8 mouse cellular contexts compared by ENCODE assay signal in genomic region chr10:23978901-23979705, GRCm38 (mm10). TPM values are rescaled to one million over a fixed set of nuclear protein-coding genes. Genes with fewer than 3 reads are reported as not detected.
A peak's percentile ranks its signal among the peaks of the same experiment; 100 is the strongest.
DNase-seq lines count a peak whose midpoint lies in the region; ATAC-seq lines count a peak whose summit lies in the region.

No protein-coding gene starts in this region.

- WGBS in embryonic facial prominence, embryonic 14.5 days, result 40% methylated on average over 16 of the region's 16 CpGs
- WGBS in heart, embryonic 12.5 days, result 42% methylated on average over 16 of the region's 16 CpGs
- WGBS in liver, embryonic 12.5 days (ENCODE audit: insufficient replicate concordance), result 37% methylated on average over 16 of the region's 16 CpGs
- 41% methylated on average over 16 of the region's 16 CpGs for WGBS in neural tube, embryonic 12.5 days

- no peaks in the 10 kb centered on the region for H3K36me3 ChIP-seq in embryonic facial prominence, embryonic 14.5 days (ENCODE audit: control insufficient read depth, insufficient read depth, low read length)
- H3K36me3 ChIP-seq in heart, embryonic 12.5 days, result no peaks in the 10 kb centered on the region
- H3K36me3 ChIP-seq in liver, embryonic 12.5 days, result no peaks in the 10 kb centered on the region
- H3K36me3 ChIP-seq in neural tube, embryonic 12.5 days, result no peaks in the 10 kb centered on the region

- peak; percentile 30; the same call in 1 of the 2 replicates for ATAC-seq in embryonic facial prominence, embryonic 14.5 days (ENCODE audit: low read depth)
- peak; percentile 61 for ATAC-seq in heart, embryonic 12.5 days (ENCODE audit: insufficient number of reproducible peaks, low FRiP score)
- ATAC-seq in liver, embryonic 12.5 days, result peak; percentile 68
- peak; percentile 89 for ATAC-seq in neural tube, embryonic 12.5 days (ENCODE audit: low FRiP score, low read depth)

- no peak overlapping the region for H3K4me3 ChIP-seq in embryonic facial prominence, embryonic 14.5 days (ENCODE audit: low read depth, low read length)
- no peak overlapping the region for H3K4me3 ChIP-seq in heart, embryonic 12.5 days
- H3K4me3 ChIP-seq in liver, embryonic 12.5 days, result no peak overlapping the region
- no peak overlapping the region for H3K4me3 ChIP-seq in neural tube, embryonic 12.5 days

- H3K9ac ChIP-seq in embryonic facial prominence, embryonic 14.5 days (ENCODE audit: low read depth, low read length), result no peak overlapping the region
- H3K9ac ChIP-seq in heart, embryonic 12.5 days, result no peak overlapping the region
- H3K9ac ChIP-seq in liver, embryonic 12.5 days, result no peak overlapping the region
- H3K9ac ChIP-seq in neural tube, embryonic 12.5 days, result no peak overlapping the region

- no peaks in the 10 kb centered on the region for H3K4me1 ChIP-seq in embryonic facial prominence, embryonic 14.5 days (ENCODE audit: control insufficient read depth, insufficient read depth, low read length)
- no peaks in the 10 kb centered on the region for H3K4me1 ChIP-seq in heart, embryonic 12.5 days (replicated peaks)
- H3K4me1 ChIP-seq in liver, embryonic 12.5 days, result no peaks in the 10 kb centered on the region
- no peaks in the 10 kb centered on the region for H3K4me1 ChIP-seq in neural tube, embryonic 12.5 days

- DNase-seq in 416B (ENCODE audit: low read depth), result peak; percentile 72
- peak; percentile 81 to 83 for DNase-seq in adrenal gland, postnatal 36 days
- peak; percentile 87 for DNase-seq in embryonic facial prominence, embryonic 14.5 days (ENCODE audit: low spot score)
- peak; percentile 87 for DNase-seq in kidney, postnatal 10 days
- peak; percentile 34 for DNase-seq in telencephalon, adult 2 months (ENCODE audit: low read depth, low spot score)

- no peaks in the 10 kb centered on the region for H3K9me3 ChIP-seq in embryonic facial prominence, embryonic 14.5 days (ENCODE audit: control insufficient read depth, low read length)
- no peaks in the 10 kb centered on the region for H3K9me3 ChIP-seq in heart, embryonic 12.5 days (replicated peaks)
- H3K9me3 ChIP-seq in liver, embryonic 12.5 days (replicated peaks), result no peaks in the 10 kb centered on the region
- H3K9me3 ChIP-seq in neural tube, embryonic 12.5 days, result no peaks in the 10 kb centered on the region

- H3K27ac ChIP-seq in embryonic facial prominence, embryonic 14.5 days (replicated peaks; ENCODE audit: low read depth, low read length), result no peak overlapping the region
- no peak overlapping the region for H3K27ac ChIP-seq in heart, embryonic 12.5 days (ENCODE audit: poor library complexity, severe bottlenecking)
- no peak overlapping the region for H3K27ac ChIP-seq in liver, embryonic 12.5 days
- no peak overlapping the region for H3K27ac ChIP-seq in neural tube, embryonic 12.5 days

- H3K27me3 ChIP-seq in embryonic facial prominence, embryonic 14.5 days (replicated peaks; ENCODE audit: control insufficient read depth, insufficient read depth, low read length), result no peaks in the 10 kb centered on the region
- H3K27me3 ChIP-seq in heart, embryonic 12.5 days (replicated peaks), result no peaks in the 10 kb centered on the region
- no peaks in the 10 kb centered on the region for H3K27me3 ChIP-seq in liver, embryonic 12.5 days (replicated peaks)
- H3K27me3 ChIP-seq in neural tube, embryonic 12.5 days (replicated peaks), result no peaks in the 10 kb centered on the region

- H3K4me2 ChIP-seq in embryonic facial prominence, embryonic 14.5 days (ENCODE audit: low read depth, low read length), result no peak overlapping the region
- H3K4me2 ChIP-seq in heart, embryonic 12.5 days, result no peak overlapping the region
- H3K4me2 ChIP-seq in liver, embryonic 12.5 days, result no peak overlapping the region
- no peak overlapping the region for H3K4me2 ChIP-seq in neural tube, embryonic 12.5 days (replicated peaks)

RNA-seq across cellular contexts. Expression of gene Taar6, which starts 6.3 kb away (rescaled TPM):
- total RNA-seq in adrenal gland, postnatal 36 days (2021), result not detected
- not detected in 2 replicates for polyA plus RNA-seq in embryonic facial prominence, embryonic 14.5 days (2014; fragmentation: Nextera tagmentation; extraction: Ambion mirVana)
- not detected in 2 replicates for polyA plus RNA-seq in heart, embryonic 12.5 days (2016; fragmentation: Nextera tagmentation; extraction: Ambion mirVana)
- polyA plus RNA-seq in liver, embryonic 12.5 days (2016; fragmentation: Nextera tagmentation; extraction: Ambion mirVana), result not detected in 2 replicates
- polyA plus RNA-seq in neural tube, embryonic 12.5 days (2016; fragmentation: Nextera tagmentation; extraction: Ambion mirVana), result not detected in 2 replicates

RNA-seq across cellular contexts. Expression of gene Taar5, which starts 8.6 kb away (rescaled TPM):
- total RNA-seq in adrenal gland, postnatal 36 days (2021), result not detected
- not detected in 2 replicates for polyA plus RNA-seq in embryonic facial prominence, embryonic 14.5 days (2014; fragmentation: Nextera tagmentation; extraction: Ambion mirVana)
- polyA plus RNA-seq in heart, embryonic 12.5 days (2016; fragmentation: Nextera tagmentation; extraction: Ambion mirVana), result not detected in 2 replicates
- polyA plus RNA-seq in liver, embryonic 12.5 days (2016; fragmentation: Nextera tagmentation; extraction: Ambion mirVana), result not detected in 2 replicates
- polyA plus RNA-seq in neural tube, embryonic 12.5 days (2016; fragmentation: Nextera tagmentation; extraction: Ambion mirVana), result not detected in 2 replicates

RNA-seq across cellular contexts. Expression of gene Taar7a, which starts 14.2 kb away (rescaled TPM):
- not detected for total RNA-seq in adrenal gland, postnatal 36 days (2021)
- polyA plus RNA-seq in embryonic facial prominence, embryonic 14.5 days (2014; fragmentation: Nextera tagmentation; extraction: Ambion mirVana), result not detected in 2 replicates
- not detected in 2 replicates for polyA plus RNA-seq in heart, embryonic 12.5 days (2016; fragmentation: Nextera tagmentation; extraction: Ambion mirVana)
- not detected in 2 replicates for polyA plus RNA-seq in liver, embryonic 12.5 days (2016; fragmentation: Nextera tagmentation; extraction: Ambion mirVana)
- not detected in 2 replicates for polyA plus RNA-seq in neural tube, embryonic 12.5 days (2016; fragmentation: Nextera tagmentation; extraction: Ambion mirVana)

RNA-seq across cellular contexts. Expression of gene Taar4, which starts 18.8 kb away (rescaled TPM):
- total RNA-seq in adrenal gland, postnatal 36 days (2021), result not detected
- not detected in 2 replicates for polyA plus RNA-seq in embryonic facial prominence, embryonic 14.5 days (2014; fragmentation: Nextera tagmentation; extraction: Ambion mirVana)
- not detected in 2 replicates for polyA plus RNA-seq in heart, embryonic 12.5 days (2016; fragmentation: Nextera tagmentation; extraction: Ambion mirVana)
- not detected in 2 replicates for polyA plus RNA-seq in liver, embryonic 12.5 days (2016; fragmentation: Nextera tagmentation; extraction: Ambion mirVana)
- polyA plus RNA-seq in neural tube, embryonic 12.5 days (2016; fragmentation: Nextera tagmentation; extraction: Ambion mirVana), result not detected in 2 replicates

RNA-seq across cellular contexts. Expression of gene Taar7b, which starts 20.6 kb away (rescaled TPM):
- not detected for total RNA-seq in adrenal gland, postnatal 36 days (2021)
- not detected in 2 replicates for polyA plus RNA-seq in embryonic facial prominence, embryonic 14.5 days (2014; fragmentation: Nextera tagmentation; extraction: Ambion mirVana)
- polyA plus RNA-seq in heart, embryonic 12.5 days (2016; fragmentation: Nextera tagmentation; extraction: Ambion mirVana), result not detected in 2 replicates
- not detected in 2 replicates for polyA plus RNA-seq in liver, embryonic 12.5 days (2016; fragmentation: Nextera tagmentation; extraction: Ambion mirVana)
- not detected in 2 replicates for polyA plus RNA-seq in neural tube, embryonic 12.5 days (2016; fragmentation: Nextera tagmentation; extraction: Ambion mirVana)

Comparison
In these comparisons a context has a peak if more than half of its experiments do, and no peak if none do; other contexts are left out.
1. DNase-seq: peak in every context shown above with its lines; median percentile 87 in embryonic facial prominence, embryonic 14.5 days; 87 in kidney, postnatal 10 days; 82 in adrenal gland, postnatal 36 days; 72 in 416B; 34 in telencephalon, adult 2 months.
2. ATAC-seq: peak in every context shown above with its lines; median percentile 89 in neural tube, embryonic 12.5 days; 68 in liver, embryonic 12.5 days; 61 in heart, embryonic 12.5 days; 30 in embryonic facial prominence, embryonic 14.5 days.